ENCODE assay signal across 13 mouse cellular contexts in the genomic region with DNA sequence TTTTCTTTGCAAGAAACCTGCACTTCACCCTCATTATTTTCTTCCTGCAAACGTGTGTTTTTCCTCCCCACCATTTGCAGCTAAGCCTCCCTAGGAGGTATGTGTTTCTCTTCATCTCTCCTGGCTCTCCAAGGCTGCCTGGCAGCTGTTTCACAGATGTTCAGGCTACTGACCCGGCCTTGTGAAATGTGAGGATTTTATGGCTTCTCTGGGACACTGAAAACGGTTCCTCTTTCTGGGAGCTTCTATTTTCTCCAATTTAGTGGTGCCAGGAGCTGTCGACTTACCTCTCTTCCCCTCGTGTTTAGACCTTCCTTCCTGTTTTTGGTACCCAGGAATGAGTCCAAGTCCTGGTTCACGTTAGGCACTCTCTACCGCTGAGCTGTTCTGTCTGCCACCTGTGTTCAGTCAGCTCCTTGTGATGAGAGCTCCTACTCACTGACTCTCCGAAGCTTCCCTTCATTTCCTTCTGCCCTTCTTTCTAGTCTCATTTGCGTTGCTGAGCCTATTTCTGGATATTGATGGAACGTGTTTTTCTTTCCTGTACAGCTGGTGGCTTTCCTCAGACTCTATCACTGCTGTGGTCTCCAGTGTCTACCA.
A peak's percentile ranks its signal among the peaks of the same experiment; 100 is the strongest.
DNase-seq lines count a peak whose midpoint lies in the region; ATAC-seq and TF ChIP-seq lines count a peak whose summit lies in the region.
"Had no signal": no experiment of that assay in that cellular context is flagged by ENCODE, and none has a peak within 500 bp of the region (broad histone marks: within the 10 kb centered on the region; RNA-seq: fewer than 3 reads in every experiment).

No protein-coding gene starts in this region.

- H3K27ac ChIP-seq in heart, embryonic 11.5 days (ENCODE audit: low read depth, low read length), result no peak overlapping the region
- no peak overlapping the region for H3K27ac ChIP-seq in heart, adult 2 months
- H3K27ac ChIP-seq: liver, embryonic 14.5 days; midbrain, embryonic 15.5 days had no signal

- no peak for TF ChIP-seq CTCF in heart, adult 2 months (IDR thresholded peaks at IDR 0.05)

- intact Hi-C loops in heart, adult 2 months (cut with DNase I), result no loop called here

- no peaks in the 10 kb centered on the region for H3K36me3 ChIP-seq in heart, embryonic 11.5 days (ENCODE audit: control insufficient read depth, insufficient read depth, low read length)
- H3K36me3 ChIP-seq in heart, adult 2 months (ENCODE audit: control insufficient read depth, insufficient read depth, low read length), result no peaks in the 10 kb centered on the region
- H3K36me3 ChIP-seq: midbrain, embryonic 15.5 days had no signal

- H3K4me2 ChIP-seq in heart, embryonic 11.5 days, result peak overlapping the region; percentile 45; the same call in 1 of the 2 replicates
- H3K4me2 ChIP-seq: midbrain, embryonic 15.5 days had no signal

- no peak for TF ChIP-seq POLR2A in heart, adult 2 months (IDR thresholded peaks at IDR 0.05; ENCODE audit: insufficient read depth, low read depth, low read length)

- H3K9me3 ChIP-seq in heart, embryonic 11.5 days (replicated peaks; ENCODE audit: control insufficient read depth, low read length), result no peaks in the 10 kb centered on the region
- H3K9me3 ChIP-seq: midbrain, embryonic 15.5 days had no signal

- TF ChIP-seq EP300 in heart, adult 2 months (IDR thresholded peaks at IDR 0.05; ENCODE audit: insufficient read depth, low read depth, low read length), result no peak

- no peak overlapping the region for H3K4me3 ChIP-seq in heart, embryonic 11.5 days (ENCODE audit: low read depth, low read length)
- no peak overlapping the region for H3K4me3 ChIP-seq in heart, adult 2 months
- H3K4me3 ChIP-seq: midbrain, embryonic 15.5 days had no signal

- no peak for ATAC-seq in heart, embryonic 11.5 days (replicated peaks; ENCODE audit: insufficient number of reproducible peaks, low FRiP score, low TSS enrichment)
- ATAC-seq: midbrain, embryonic 15.5 days had no signal

- H3K27me3 ChIP-seq in heart, embryonic 11.5 days (ENCODE audit: control insufficient read depth, insufficient read depth, low read length), result no peaks in the 10 kb centered on the region
- H3K27me3 ChIP-seq in heart, adult 2 months (ENCODE audit: control insufficient read depth, insufficient read depth, low read length), result no peaks in the 10 kb centered on the region
- H3K27me3 ChIP-seq: midbrain, embryonic 15.5 days had no signal

- no peak overlapping the region for H3K9ac ChIP-seq in heart, embryonic 11.5 days (ENCODE audit: low read depth, low read length)
- no peak overlapping the region for H3K9ac ChIP-seq in heart, adult 2 months (ENCODE audit: low read depth, low read length)
- H3K9ac ChIP-seq: liver, embryonic 14.5 days; midbrain, embryonic 15.5 days had no signal

- H3K79me2 ChIP-seq in heart, adult 2 months (replicated peaks; ENCODE audit: control insufficient read depth, insufficient read depth, low read length), result no peaks in the 10 kb centered on the region

- no peak for DNase-seq in heart, adult 2 months
- DNase-seq in testis, postnatal 14 days (ENCODE audit: low spot score), result peak; percentile 33
- DNase-seq in testis, postnatal 10 days (ENCODE audit: low spot score), result no peak
- peak; percentile 8 to 56 for DNase-seq in left cerebral cortex, adult 9 months (ENCODE audit: low spot score in 2 of 2)
- peak; percentile 14 for DNase-seq in yolk sac, embryonic 10.5 days (ENCODE audit: low spot score)
- no peak for DNase-seq in adrenal gland, postnatal 10 days
- no peak for DNase-seq in urinary bladder, adult 2 months (ENCODE audit: low spot score)
- DNase-seq: cerebellum, adult 9-10 months; gastrocnemius, postnatal 36 days; kidney, adult 18-20 months had no signal

- peaks cover 18% of the 10 kb centered on the region for H3K4me1 ChIP-seq in heart, embryonic 11.5 days (ENCODE audit: control insufficient read depth, insufficient read depth, low read length)
- H3K4me1 ChIP-seq in heart, adult 2 months (ENCODE audit: control insufficient read depth, insufficient read depth, low read length), result peaks cover 2% of the 10 kb centered on the region

- 24% methylated on average over 10 of the region's 10 CpGs for WGBS in heart, embryonic 11.5 days (ENCODE audit: insufficient replicate concordance)
- WGBS in heart, adult 2 months, result 23% methylated on average over 10 of the region's 10 CpGs

Comparison
In these comparisons a context has a peak if more than half of its experiments do, and no peak if none do; other contexts are left out.
1. DNase-seq: peak in testis, postnatal 14 days (single experiment), left cerebral cortex, adult 9 months (2 of 2) and yolk sac, embryonic 10.5 days (single experiment); none in heart, adult 2 months (0 of 2), testis, postnatal 10 days (single experiment), adrenal gland, postnatal 10 days (single experiment) and urinary bladder, adult 2 months (single experiment).